Mouse (Mus musculus): ENCODE measurements at regions not wholly inside any gene's neighbourhood (a gene's known extent, or its start where the extent isn't known, plus 50 kb on each side); places are given as distances from the start of the nearest gene placed in this dataset.

DNA sequence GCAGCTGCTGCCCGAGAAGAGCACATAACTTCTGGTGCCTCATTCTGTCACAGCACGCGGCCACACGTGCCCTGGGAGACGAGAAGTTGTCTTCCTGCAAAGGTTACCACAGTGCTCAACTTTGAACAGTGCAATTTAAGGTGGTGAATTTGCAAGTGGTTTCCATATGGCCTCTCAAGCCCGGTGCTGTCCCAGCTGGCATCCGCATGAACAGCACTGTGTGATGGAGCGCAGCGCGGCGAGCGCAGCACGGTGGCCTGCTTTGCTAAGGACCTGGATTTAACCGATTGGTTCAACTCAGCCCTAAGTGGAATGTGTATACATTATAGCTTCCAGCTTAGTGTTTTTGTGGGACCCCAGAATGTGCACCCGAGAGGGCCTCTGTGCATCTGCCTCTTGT is 89.6 kb upstream of the Arglu1 start:
- ATAC-seq (ENCODE audit: low read depth) = peak; percentile 65; the same call in 1 of the 2 replicates

DNA sequence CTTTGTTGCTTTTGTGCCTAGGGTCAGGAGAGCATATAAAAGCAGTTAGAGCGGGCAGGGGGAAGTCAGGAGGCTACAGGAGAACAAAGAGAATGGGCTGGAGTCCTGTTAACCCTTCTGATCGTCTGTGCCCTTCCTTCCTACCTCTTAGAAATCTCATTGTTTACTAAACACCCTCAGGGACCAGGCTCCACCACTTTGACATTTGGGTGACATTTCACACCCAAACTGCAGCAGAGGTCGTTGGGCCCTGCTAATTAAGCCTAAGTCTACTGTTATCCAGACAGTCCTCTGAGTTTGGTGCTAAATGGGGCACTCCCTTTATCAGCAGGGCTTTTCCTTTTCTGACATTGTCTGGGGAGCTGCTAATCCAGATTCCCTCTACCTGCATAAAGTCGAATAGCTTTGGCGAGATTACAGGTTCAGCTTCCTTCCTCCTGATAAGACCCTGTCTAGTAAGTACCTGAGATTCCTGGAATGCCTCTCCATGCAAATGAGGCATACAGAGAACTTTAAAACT is 84.2 kb upstream of the Arglu1 start:
- Histone ChIP-seq H3K4me3 (ENCODE audit: low read depth, low read length) (no peak overlapping the region), H3K36me3 (ENCODE audit: control insufficient read depth, insufficient read depth, low read length) (no peaks in the 10 kb centered on the region), H3K9me3 (ENCODE audit: control insufficient read depth, low read length) (no peaks in the 10 kb centered on the region), H3K4me1 (ENCODE audit: control insufficient read depth, insufficient read depth, low read length) (no peaks in the 10 kb centered on the region), H3K27ac (ENCODE audit: low read depth, low read length) (no peak overlapping the region), H3K27me3 (ENCODE audit: control insufficient read depth, insufficient read depth, low read length) (no peaks in the 10 kb centered on the region), H3K9ac (replicated peaks; ENCODE audit: low read depth, low read length) (no peak overlapping the region), H3K4me2 (ENCODE audit: low read depth, low read length) (no peak overlapping the region)
- 27% methylated on average over 5 of the region's 5 CpGs for WGBS
- ATAC-seq (ENCODE audit: low read depth) = no peak

More for the DNA sequence above, 89.6 kb upstream of the Arglu1 start:
- Histone ChIP-seq H3K4me1 (ENCODE audit: control insufficient read depth, insufficient read depth, low read length) (no peaks in the 10 kb centered on the region), H3K27me3 (ENCODE audit: control insufficient read depth, insufficient read depth, low read length) (no peaks in the 10 kb centered on the region; the same call in 1 of the 2 replicates), H3K4me3 (ENCODE audit: low read depth, low read length) (no peak overlapping the region), H3K4me2 (ENCODE audit: low read depth, low read length) (no peak overlapping the region), H3K9me3 (ENCODE audit: control insufficient read depth, low read length) (no peaks in the 10 kb centered on the region), H3K36me3 (ENCODE audit: control insufficient read depth, insufficient read depth, low read length) (no peaks in the 10 kb centered on the region), H3K27ac (ENCODE audit: low read depth, low read length) (no peak overlapping the region), H3K9ac (replicated peaks; ENCODE audit: low read depth, low read length) (no peak overlapping the region)
- WGBS = 36% methylated on average over 15 of the region's 15 CpGs

DNA sequence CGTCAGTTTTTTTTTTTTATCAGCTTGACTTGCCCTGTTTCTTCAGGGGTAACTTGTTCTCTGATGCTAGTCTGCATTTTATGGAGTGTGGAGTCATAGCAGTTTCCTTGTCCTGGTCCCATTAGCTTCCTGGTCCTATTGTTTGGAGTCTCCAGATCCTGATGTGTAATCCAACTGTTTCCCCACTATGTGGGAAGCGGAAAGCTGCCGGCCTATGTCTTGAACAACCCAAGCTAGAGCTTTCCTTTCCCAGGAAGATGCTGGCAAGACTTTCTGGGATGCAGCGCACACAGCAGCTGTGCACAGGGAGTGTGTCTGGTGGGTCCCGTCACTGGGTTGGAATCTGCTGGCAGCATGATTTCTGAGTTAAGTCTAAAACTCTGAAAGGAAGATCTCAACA is 82.1 kb upstream of the Arglu1 start:
- Histone ChIP-seq H3K27me3 (ENCODE audit: control insufficient read depth, insufficient read depth, low read length) (no peaks in the 10 kb centered on the region), H3K27ac (ENCODE audit: low read depth, low read length) (no peak overlapping the region), H3K4me2 (ENCODE audit: low read depth, low read length) (no peak overlapping the region), H3K4me1 (ENCODE audit: control insufficient read depth, insufficient read depth, low read length) (no peaks in the 10 kb centered on the region), H3K9me3 (ENCODE audit: control insufficient read depth, low read length) (no peaks in the 10 kb centered on the region), H3K36me3 (ENCODE audit: control insufficient read depth, insufficient read depth, low read length) (no peaks in the 10 kb centered on the region), H3K4me3 (ENCODE audit: low read depth, low read length) (no peak overlapping the region), H3K9ac (replicated peaks; ENCODE audit: low read depth, low read length) (no peak overlapping the region)
- WGBS = 76% methylated on average over 5 of the region's 5 CpGs
- ATAC-seq (ENCODE audit: low read depth) = no peak

DNA sequence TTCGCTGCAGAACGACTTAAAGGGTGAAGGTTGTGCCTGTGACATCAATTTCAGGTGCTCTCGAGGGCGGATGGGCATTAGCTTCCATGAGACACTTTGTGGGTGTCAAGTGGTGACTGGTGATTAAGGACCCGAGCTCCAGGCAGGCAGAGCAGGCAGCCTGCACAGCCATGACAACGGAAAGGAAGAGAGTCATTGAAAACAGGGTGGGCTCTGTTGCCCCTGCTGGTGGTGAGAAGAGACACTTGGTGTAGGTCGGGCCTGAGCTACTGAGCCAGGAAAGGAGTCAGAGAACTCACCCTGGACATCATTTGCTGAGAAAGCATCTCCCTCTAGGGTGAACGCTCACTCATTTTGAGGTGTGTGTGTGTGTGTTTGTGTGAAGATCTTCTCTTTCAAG is 80.1 kb upstream of the Arglu1 start:
- Histone ChIP-seq H3K27me3 (ENCODE audit: control insufficient read depth, insufficient read depth, low read length) (no peaks in the 10 kb centered on the region), H3K9ac (replicated peaks; ENCODE audit: low read depth, low read length) (no peak overlapping the region), H3K27ac (ENCODE audit: low read depth, low read length) (no peak overlapping the region), H3K9me3 (ENCODE audit: control insufficient read depth, low read length) (no peaks in the 10 kb centered on the region), H3K4me1 (ENCODE audit: control insufficient read depth, insufficient read depth, low read length) (no peaks in the 10 kb centered on the region), H3K36me3 (ENCODE audit: control insufficient read depth, insufficient read depth, low read length) (no peaks in the 10 kb centered on the region), H3K4me3 (ENCODE audit: low read depth, low read length) (no peak overlapping the region), H3K4me2 (ENCODE audit: low read depth, low read length) (no peak overlapping the region)
- 82% methylated on average over 8 of the region's 8 CpGs for WGBS
- no peak for ATAC-seq (ENCODE audit: low read depth)

DNA sequence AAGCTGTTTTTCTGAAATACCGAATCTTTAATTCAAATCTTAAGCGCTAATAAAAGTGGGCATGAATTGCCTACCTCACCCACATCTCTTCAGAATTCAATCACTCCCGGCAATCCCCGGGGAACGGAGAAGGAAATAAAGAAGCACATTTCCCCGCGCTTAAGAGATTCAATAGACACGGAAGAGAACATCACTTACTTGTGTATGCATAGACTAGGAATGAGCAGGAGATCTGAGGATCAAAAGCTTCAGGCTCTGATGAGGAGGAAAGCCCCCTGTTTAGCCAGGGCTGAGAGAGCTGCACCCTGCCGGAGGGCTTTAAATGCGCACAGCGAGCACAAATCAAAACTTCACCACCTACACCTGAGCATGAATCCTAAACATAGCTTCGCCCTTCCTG is 72.0 kb upstream of the Arglu1 start:
- peak; percentile 34; the same call in 1 of the 2 replicates for ATAC-seq (ENCODE audit: low read depth)
- Histone ChIP-seq H3K27ac (ENCODE audit: low read depth, low read length) (no peak overlapping the region), H3K4me3 (ENCODE audit: low read depth, low read length) (no peak overlapping the region), H3K27me3 (ENCODE audit: control insufficient read depth, insufficient read depth, low read length) (no peaks in the 10 kb centered on the region), H3K4me2 (ENCODE audit: low read depth, low read length) (no peak overlapping the region), H3K9ac (replicated peaks; ENCODE audit: low read depth, low read length) (no peak overlapping the region), H3K4me1 (ENCODE audit: control insufficient read depth, insufficient read depth, low read length) (no peaks in the 10 kb centered on the region), H3K36me3 (ENCODE audit: control insufficient read depth, insufficient read depth, low read length) (no peaks in the 10 kb centered on the region), H3K9me3 (ENCODE audit: control insufficient read depth, low read length) (no peaks in the 10 kb centered on the region)
- 55% methylated on average over 12 of the region's 12 CpGs for WGBS

DNA sequence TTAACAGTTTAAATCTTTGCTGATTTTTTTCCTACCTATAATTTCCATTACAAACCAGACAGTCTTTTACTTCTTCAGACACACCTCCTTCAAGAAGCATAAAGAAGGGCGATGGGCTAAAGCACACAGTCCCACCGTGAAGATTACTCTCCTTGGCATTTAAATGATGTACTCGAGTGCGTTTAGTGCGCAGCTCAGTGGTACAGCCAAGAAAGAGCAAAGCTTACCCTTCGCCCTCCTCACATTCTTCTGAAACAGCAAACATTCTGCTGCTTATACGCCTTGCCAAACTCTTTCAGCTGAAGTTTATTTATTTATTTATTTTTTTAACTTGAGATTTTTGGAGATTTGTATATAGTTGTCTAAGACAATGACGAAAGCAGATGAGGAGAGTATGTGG is 68.0 kb upstream of the Arglu1 start:
- H3K27me3 ChIP-seq (ENCODE audit: control insufficient read depth, insufficient read depth, low read length) = no peaks in the 10 kb centered on the region
- 84% methylated on average over 8 of the region's 8 CpGs for WGBS
- H3K9me3 ChIP-seq (ENCODE audit: control insufficient read depth, low read length) = no peaks in the 10 kb centered on the region
- H3K4me2 ChIP-seq (ENCODE audit: low read depth, low read length) = no peak overlapping the region
- H3K4me1 ChIP-seq (ENCODE audit: control insufficient read depth, insufficient read depth, low read length) = no peaks in the 10 kb centered on the region
- H3K9ac ChIP-seq (replicated peaks; ENCODE audit: low read depth, low read length) = no peak overlapping the region
- H3K36me3 ChIP-seq (ENCODE audit: control insufficient read depth, insufficient read depth, low read length) = no peaks in the 10 kb centered on the region
- no peak for ATAC-seq (ENCODE audit: low read depth)
- H3K27ac ChIP-seq (ENCODE audit: low read depth, low read length) = no peak overlapping the region
- no peak overlapping the region for H3K4me3 ChIP-seq (ENCODE audit: low read depth, low read length)

DNA sequence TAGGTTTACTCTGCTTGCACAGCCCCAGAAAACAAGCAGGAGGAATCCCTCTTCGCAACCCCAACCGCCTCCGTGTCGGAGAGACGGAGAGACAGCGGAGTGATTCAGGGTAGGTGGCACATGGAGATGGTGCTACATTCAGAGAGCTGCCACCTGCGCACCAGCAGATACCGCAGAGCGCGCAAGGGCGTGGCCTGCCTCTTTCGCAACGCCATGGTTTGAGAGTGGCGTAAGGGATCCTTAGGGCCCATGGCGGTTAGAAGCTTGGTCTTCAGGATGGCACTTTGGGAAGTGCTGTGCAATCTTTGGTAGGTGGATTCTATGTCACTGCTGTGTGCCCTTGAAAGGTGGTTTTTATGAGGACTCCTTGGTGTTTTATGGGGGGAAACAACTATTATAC is 60.9 kb upstream of the Arglu1 start:
- WGBS = 89% methylated on average over 15 of the region's 15 CpGs
- no peaks in the 10 kb centered on the region for H3K4me1 ChIP-seq (ENCODE audit: control insufficient read depth, insufficient read depth, low read length)
- no peak overlapping the region for H3K9ac ChIP-seq (replicated peaks; ENCODE audit: low read depth, low read length)
- H3K4me3 ChIP-seq (ENCODE audit: low read depth, low read length) = no peak overlapping the region
- no peak for ATAC-seq (ENCODE audit: low read depth)
- no peak overlapping the region for H3K27ac ChIP-seq (ENCODE audit: low read depth, low read length)
- no peak overlapping the region for H3K4me2 ChIP-seq (ENCODE audit: low read depth, low read length)
- H3K36me3 ChIP-seq (ENCODE audit: control insufficient read depth, insufficient read depth, low read length) = no peaks in the 10 kb centered on the region
- no peaks in the 10 kb centered on the region for H3K9me3 ChIP-seq (ENCODE audit: control insufficient read depth, low read length)
- no peaks in the 10 kb centered on the region for H3K27me3 ChIP-seq (ENCODE audit: control insufficient read depth, insufficient read depth, low read length)

DNA sequence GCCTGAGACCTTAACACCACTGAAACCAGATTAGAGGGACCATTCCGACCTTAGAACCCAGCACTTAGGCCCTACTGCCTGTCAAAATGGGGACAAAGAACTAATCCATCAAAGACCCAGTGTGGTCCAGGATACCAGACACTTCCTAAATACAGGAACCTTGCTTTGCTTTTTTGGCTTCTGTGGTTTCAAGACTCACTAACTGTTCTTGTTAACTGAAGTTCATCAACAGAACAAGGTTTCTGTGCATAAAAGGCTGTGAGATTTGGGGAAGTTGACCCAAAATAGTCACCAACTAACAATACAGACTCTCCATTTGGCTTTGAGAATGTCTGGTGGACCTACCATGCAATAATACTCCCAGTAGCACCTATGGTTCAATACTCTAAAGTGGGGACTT is 56.4 kb upstream of the Arglu1 start:
- no peak overlapping the region for H3K4me2 ChIP-seq (ENCODE audit: low read depth, low read length)
- no peak overlapping the region for H3K27ac ChIP-seq (ENCODE audit: low read depth, low read length)
- H3K27me3 ChIP-seq (ENCODE audit: control insufficient read depth, insufficient read depth, low read length) = no peaks in the 10 kb centered on the region
- no peaks in the 10 kb centered on the region for H3K9me3 ChIP-seq (ENCODE audit: control insufficient read depth, low read length)
- no peaks in the 10 kb centered on the region for H3K36me3 ChIP-seq (ENCODE audit: control insufficient read depth, insufficient read depth, low read length)
- H3K9ac ChIP-seq (replicated peaks; ENCODE audit: low read depth, low read length) = no peak overlapping the region
- H3K4me3 ChIP-seq (ENCODE audit: low read depth, low read length) = no peak overlapping the region
- 83% methylated on average over 1 of the region's 1 CpGs for WGBS
- ATAC-seq (ENCODE audit: low read depth) = no peak
- no peaks in the 10 kb centered on the region for H3K4me1 ChIP-seq (ENCODE audit: control insufficient read depth, insufficient read depth, low read length)

DNA sequence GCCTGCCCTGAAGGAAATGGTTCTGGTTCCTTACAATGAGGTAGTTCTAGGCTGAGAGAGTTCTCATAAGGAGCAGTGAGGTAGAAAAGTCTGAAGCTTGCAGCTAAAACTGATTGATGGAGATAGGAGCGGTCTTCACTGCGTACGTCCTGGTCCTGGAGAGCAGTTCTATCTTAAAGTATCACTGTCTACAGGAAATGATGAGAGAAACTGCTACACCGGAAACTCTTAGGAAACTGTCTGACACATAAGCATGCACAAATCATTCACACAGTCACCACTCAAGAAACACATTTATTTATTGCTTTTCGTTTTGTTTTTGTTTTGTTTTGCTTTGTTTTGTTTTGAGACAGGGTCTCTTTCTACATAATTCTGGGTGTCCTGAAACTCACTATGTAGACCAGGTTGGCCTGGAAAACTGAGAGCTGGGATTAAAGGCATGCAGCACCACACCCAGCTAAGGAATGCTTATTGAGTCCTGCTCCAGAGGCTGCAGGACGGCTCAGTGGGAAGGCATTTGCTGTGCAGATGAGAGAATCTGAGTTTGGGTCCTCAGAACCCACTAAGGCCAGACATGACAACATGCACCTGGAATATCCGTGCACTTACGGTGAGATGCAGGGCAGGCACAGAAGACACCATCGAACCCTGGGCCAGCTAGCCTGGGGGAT is 55.4 kb upstream of the Arglu1 start:
- no peaks in the 10 kb centered on the region for H3K27me3 ChIP-seq (ENCODE audit: control insufficient read depth, insufficient read depth, low read length)
- no peaks in the 10 kb centered on the region for H3K36me3 ChIP-seq (ENCODE audit: control insufficient read depth, insufficient read depth, low read length)
- ATAC-seq (ENCODE audit: low read depth) = no peak
- 84% methylated on average over 9 of the region's 9 CpGs for WGBS
- no peak overlapping the region for H3K4me3 ChIP-seq (ENCODE audit: low read depth, low read length)
- H3K4me1 ChIP-seq (ENCODE audit: control insufficient read depth, insufficient read depth, low read length) = no peaks in the 10 kb centered on the region
- H3K27ac ChIP-seq (ENCODE audit: low read depth, low read length) = no peak overlapping the region
- H3K9me3 ChIP-seq (ENCODE audit: control insufficient read depth, low read length) = no peaks in the 10 kb centered on the region
- H3K9ac ChIP-seq (replicated peaks; ENCODE audit: low read depth, low read length) = no peak overlapping the region
- H3K4me2 ChIP-seq (ENCODE audit: low read depth, low read length) = no peak overlapping the region

Data from neural tube, embryonic 14.5 days (tissue).